Mouse (Mus musculus) heart, embryonic 12.5 days (tissue): Measurements from ENCODE around the gene Olfr1497. TPM values are rescaled to one million over a fixed set of nuclear protein-coding genes. Genes with fewer than 3 reads are reported as not detected.

ENCODE experiments used
- ATAC-seq: fragments of 200-750 bp; cut with Nextera tagmentation; 2 replicates; pipeline ENCODE4 v1.8.0; 2017; ENCODE audit warnings: moderate TSS enrichment, moderate library complexity; ENCODE audit not compliant: insufficient number of reproducible peaks, low FRiP score
- H3K27ac ChIP-seq: fragments of 300-500 bp; sonication (generic); 2 replicates; pipeline ENCODE4 v1.5.1; 2016; ENCODE audit warnings: mild to moderate bottlenecking, moderate library complexity; ENCODE audit not compliant: poor library complexity, severe bottlenecking
- H3K27me3 ChIP-seq: fragments of 300-500 bp; sonication (generic); replicated peaks from 2 replicates; pipeline ENCODE4 v1.6.1; 2016; ENCODE audit warnings: mild to moderate bottlenecking, moderate library complexity
- H3K36me3 ChIP-seq: fragments of 300-500 bp; sonication (generic); 2 replicates; pipeline ENCODE4 v1.6.1; 2016; ENCODE audit warnings: mild to moderate bottlenecking, moderate library complexity
- H3K4me1 ChIP-seq: fragments of 300-500 bp; sonication (generic); replicated peaks from 2 replicates; pipeline ENCODE4 v1.6.1; 2016; ENCODE audit warnings: mild to moderate bottlenecking
- H3K4me2 ChIP-seq: fragments of 300-500 bp; sonication (generic); 2 replicates; pipeline ENCODE4 v1.6.1; 2016; ENCODE audit warnings: mild to moderate bottlenecking, moderate library complexity
- H3K4me3 ChIP-seq: fragments of 300-500 bp; sonication (generic); 2 replicates; pipeline ENCODE4 v1.5.1; 2016; ENCODE audit warnings: mild to moderate bottlenecking
- H3K9ac ChIP-seq: fragments of 300-500 bp; sonication (generic); 2 replicates; pipeline ENCODE4 v1.6.1; 2016; ENCODE audit warnings: mild to moderate bottlenecking, moderate library complexity
- H3K9me3 ChIP-seq: fragments of 300-500 bp; sonication (generic); replicated peaks from 2 replicates; pipeline ENCODE4 v1.6.1; 2016; ENCODE audit warnings: mild to moderate bottlenecking, moderate library complexity
- WGBS: fragments of 180-500 bp; shearing (Covaris S2); methylation state at CpG from one replicate; pipeline ENCODE4 v1.1.7; 2016; 5-methylcytosine and 5-hydroxymethylcytosine counted together
- polyA plus RNA-seq: library from polyadenylated mRNA; unstranded; fragments of >200 nt; fragmentation: Nextera tagmentation; extraction: Ambion mirVana; gene quantifications from 2 replicates; pipeline ENCODE4 v1.2.1, GENCODE M21; 2016

Olfr1497 gene
- polyA plus RNA-seq, 1 experiment from 2014 or later = not detected

- H3K4me3 ChIP-seq = no peak overlapping the region
- 83% methylated on average over 1 of the region's 1 CpGs for WGBS
- H3K4me2 ChIP-seq = no peak overlapping the region
- no peak overlapping the region for H3K27ac ChIP-seq
- H3K27me3 ChIP-seq = no peaks in the 10 kb centered on the region
- H3K36me3 ChIP-seq = no peaks in the 10 kb centered on the region
- no peak overlapping the region for H3K9ac ChIP-seq
- H3K9me3 ChIP-seq = peaks cover 2% of the 10 kb centered on the region; the same call in 1 of the 2 replicates
- no peaks in the 10 kb centered on the region for H3K4me1 ChIP-seq
- no peak for ATAC-seq
Measured at GRCm38 (mm10) chr19:13749366-13749765, 48.6 kb downstream of the Olfr1497 start.

Other genes starting within 250 kb of the Olfr1497 start
- not detected in 2 replicates for gene Olfr1484, start 214.7 kb downstream of the Olfr1497 start, polyA plus RNA-seq
- gene Olfr1487, start 180.8 kb downstream of the Olfr1497 start, polyA plus RNA-seq = not detected in 2 replicates
- gene Olfr1489, start 166.6 kb downstream of the Olfr1497 start, polyA plus RNA-seq = not detected in 2 replicates
- not detected in 2 replicates for gene Olfr1490, start 147.1 kb downstream of the Olfr1497 start, polyA plus RNA-seq
- gene Olfr1491, start 100.9 kb downstream of the Olfr1497 start, polyA plus RNA-seq = not detected in 2 replicates
- gene Olfr1493-ps1, start 74.9 kb downstream of the Olfr1497 start, polyA plus RNA-seq = not detected in 2 replicates
- gene Olfr1494, start 58.5 kb downstream of the Olfr1497 start, polyA plus RNA-seq = not detected in 2 replicates
- not detected in 2 replicates for gene Olfr1495, start 33.6 kb downstream of the Olfr1497 start, polyA plus RNA-seq
- gene Olfr1496, start 20.3 kb downstream of the Olfr1497 start, polyA plus RNA-seq = not detected in 2 replicates
- not detected in 2 replicates for gene Olfr1499, start 21.2 kb upstream of the Olfr1497 start, polyA plus RNA-seq
- gene Olfr1500, start 32.3 kb upstream of the Olfr1497 start, polyA plus RNA-seq = not detected in 2 replicates
- gene Olfr1501, start 52.5 kb upstream of the Olfr1497 start, polyA plus RNA-seq = not detected in 2 replicates
- gene Olfr1502, start 63.6 kb upstream of the Olfr1497 start, polyA plus RNA-seq = not detected in 2 replicates
- gene Olfr1504, start 99.7 kb upstream of the Olfr1497 start, polyA plus RNA-seq = not detected in 2 replicates
- not detected in 2 replicates for gene Olfr1505, start 115.3 kb upstream of the Olfr1497 start, polyA plus RNA-seq